Mouse (Mus musculus): ENCODE measurements around the gene Rai1.

Gene Rai1

DNA sequence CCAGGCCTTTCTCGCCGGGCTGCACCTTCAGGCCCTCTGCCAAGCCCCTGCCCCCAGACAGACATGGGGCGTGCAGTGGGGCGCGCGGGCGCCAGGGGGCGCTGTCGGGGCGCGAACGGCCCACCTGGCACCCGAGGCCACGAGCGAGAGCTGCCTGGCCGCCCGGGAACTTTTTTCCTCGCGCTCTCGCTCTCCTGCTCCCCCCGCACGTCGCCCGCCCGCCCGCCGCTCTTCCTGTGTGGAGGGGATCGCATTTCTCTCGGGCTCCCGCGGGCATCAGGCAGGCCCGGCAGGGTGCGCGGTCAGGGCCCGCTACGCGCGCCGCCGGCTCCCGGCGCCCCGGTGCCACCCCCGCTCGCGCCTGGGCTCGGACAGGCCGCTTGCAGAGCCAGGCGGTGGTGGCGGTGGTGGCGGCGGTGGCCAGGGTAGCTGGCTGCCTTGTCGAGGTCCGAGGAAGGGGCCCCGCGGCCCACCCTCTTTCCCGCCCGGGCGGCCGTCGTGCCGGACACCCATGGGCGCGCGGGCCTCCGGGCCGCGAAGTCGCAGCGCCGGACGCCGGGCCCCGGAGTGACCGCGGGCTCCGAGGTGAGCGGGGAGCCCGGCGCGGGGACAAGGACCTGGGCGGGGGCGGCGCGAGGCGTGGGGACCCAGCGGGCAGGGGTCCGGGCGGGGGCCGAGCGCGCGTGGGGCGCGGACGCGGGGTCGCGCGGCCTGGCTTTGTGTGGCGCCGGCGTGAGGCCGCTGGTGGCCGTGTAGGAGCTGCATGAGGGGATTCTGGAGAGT is at the start of gene Rai1:
Rai1 (plus strand) TSS at position 204 of the 783 bp plus-strand sequence.
- DNase-seq (ENCODE audit: low read depth, low spot score), result peak; percentile 81

DNA sequence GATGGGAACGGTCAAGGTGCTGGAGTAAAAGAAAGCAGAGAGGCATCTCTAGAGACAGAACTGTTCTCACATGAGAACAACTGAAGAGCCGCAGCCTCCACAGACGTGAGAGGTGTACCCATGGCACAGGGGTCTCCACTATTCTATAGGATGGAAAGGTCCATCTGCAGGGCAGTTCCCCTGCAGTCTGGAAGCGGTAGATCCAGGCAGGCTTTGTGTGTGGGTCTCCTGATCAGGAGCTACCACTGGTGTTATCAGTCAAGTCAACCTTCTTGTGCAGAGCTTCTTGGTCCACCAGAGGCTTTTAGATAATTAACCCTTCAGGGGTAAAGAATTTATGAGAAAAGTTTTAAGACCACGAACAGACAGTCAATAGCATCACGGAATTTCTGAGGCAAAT is 48.3 kb upstream of the Rai1 start:
- no peak for DNase-seq (ENCODE audit: low read depth, low spot score)

DNA sequence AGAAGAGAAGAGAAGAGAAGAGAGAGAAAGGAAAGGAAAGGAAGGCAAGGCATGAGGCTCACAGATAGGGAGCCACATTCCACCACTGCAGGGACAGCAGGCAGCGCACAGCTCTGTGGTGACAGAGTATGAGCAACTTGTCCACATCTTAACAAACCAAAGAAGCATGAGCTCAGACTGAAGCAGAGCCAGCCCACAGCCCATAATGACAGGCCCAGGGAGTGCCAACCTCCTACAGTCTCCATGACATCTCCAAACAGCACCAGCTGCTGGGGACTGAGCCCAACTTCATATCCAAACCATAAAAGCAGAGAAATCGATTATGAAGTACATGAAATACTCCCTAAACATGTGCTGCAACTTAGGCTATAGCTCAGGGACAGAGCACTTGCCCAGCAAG is 46.8 kb upstream of the Rai1 start:
- DNase-seq (ENCODE audit: low read depth, low spot score), result no peak

DNA sequence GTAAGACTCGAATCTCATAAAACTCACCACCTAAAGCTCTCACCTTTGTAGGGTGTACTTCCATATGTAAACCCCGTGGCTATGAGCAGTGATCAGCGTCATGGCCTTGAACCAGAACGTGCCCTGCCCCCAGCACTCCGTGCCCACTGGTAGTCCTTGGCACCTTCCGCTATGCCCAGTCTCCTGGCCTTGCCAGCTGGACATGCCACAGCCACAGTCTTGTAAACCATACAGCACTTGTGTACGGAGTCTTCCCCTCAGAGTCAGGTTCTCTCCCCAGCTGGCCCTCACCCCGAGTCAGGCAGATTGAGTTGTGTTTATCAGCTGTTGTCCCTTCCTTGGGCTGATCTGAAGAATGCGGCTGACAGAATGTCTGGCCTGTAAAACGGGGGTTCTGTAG is 46.4 kb upstream of the Rai1 start:
- no peak for DNase-seq (ENCODE audit: low read depth, low spot score)

DNA sequence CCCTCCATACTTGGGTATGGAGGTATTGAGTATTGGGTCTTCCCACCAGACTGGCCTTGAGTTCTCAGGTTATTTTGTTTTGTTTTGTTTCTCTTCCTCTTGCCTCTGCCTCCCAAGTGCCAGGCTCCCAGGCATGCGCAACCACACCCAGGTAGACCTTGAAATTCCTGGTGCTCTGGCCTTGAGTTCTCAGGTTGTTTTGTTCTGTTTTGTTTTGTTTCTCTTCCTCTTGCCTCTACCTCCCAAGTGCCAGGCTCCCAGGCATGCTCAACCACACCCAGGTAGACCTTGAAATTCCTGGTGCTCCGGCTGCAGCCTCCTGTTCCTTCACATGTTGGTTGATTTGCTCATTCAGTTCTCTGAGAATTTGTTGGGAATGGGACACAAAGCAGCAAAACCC is 44.8 kb upstream of the Rai1 start:
- no peak for DNase-seq (ENCODE audit: low read depth, low spot score)

DNA sequence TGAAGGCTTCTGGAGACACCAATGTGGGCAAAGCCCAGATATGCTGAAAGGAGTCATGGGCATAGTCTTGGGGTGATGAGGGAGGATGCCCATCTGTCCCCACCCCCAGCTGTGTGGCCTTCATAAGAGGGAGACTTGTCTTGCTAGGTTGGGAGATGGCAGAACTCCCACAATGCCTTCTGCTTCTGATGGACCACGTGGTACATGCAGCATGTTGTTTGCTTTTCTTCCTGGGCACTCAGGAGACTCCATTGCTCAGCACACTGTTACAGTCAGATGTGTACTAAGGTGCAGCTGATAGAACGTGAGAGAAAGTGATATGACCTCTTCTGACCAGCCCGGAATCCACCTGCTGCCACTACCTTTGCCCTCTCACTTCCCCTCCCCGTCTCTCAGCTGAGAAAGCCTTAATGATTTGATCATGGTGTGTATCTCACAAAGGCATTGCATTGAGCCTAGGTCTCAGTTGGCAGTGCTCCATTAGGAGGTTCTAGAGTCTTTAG is 43.3 kb upstream of the Rai1 start:
- no peak for DNase-seq (ENCODE audit: low read depth, low spot score)

DNA sequence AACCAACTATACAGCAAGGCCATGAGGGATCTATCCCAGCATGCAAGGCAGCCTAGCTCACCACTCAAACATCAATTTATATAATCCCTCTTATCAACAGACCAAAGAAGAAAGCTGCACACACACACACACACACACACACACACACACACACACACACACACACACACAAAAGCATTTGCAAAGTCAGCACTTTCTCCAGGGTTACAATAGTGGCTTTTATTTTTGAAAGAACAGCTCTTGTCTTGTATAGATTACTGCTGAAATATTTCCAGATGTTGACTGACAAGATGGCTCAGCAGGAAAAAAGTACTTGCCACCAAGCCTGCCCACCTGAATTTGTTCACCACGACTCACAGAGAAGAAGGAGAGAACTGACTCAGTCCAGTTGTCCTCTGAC is 39.5 kb upstream of the Rai1 start:
- peak; percentile 28 for DNase-seq (ENCODE audit: low read depth, low spot score)

DNA sequence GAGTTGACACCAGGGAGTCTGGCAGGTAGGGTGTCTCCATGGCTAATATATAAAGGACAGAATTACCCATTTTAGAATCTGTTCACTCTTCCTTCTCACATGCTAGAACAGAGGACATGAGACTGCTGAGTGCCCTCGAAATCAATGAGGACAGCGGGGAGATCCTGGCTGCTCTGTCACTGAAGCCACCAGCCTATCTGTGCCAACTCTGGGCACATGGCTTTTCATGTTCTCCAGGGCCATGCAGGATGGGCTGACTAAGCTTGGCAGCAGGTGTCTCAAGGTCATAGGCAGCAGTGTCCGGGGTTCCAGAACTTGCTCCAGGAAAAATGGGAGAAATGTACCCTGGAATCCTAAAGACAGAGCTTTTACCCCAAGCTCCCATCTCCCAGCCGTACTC is 37.2 kb upstream of the Rai1 start:
- no peak for DNase-seq (ENCODE audit: low read depth, low spot score)

DNA sequence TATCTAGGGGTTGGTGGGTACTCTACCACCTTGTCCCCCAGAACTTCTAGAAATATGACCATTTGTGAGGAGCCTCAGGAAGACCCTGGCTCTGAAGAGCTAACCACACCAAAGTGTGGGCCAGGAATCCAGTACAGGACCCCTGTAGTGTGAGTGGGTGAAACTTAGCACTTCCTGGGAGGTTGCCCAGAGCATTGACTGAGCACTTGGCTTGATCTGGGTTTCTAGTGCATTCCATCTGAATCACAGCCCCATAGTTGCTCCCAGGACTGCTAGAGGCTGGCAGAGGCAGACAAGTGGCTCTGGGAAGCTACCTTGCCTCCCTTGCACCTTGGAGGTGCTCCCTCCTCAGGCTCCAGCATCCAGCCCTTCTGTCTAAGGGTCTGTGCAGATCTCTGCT is 36.2 kb upstream of the Rai1 start:
- peak; percentile 31 for DNase-seq (ENCODE audit: low read depth, low spot score)

DNA sequence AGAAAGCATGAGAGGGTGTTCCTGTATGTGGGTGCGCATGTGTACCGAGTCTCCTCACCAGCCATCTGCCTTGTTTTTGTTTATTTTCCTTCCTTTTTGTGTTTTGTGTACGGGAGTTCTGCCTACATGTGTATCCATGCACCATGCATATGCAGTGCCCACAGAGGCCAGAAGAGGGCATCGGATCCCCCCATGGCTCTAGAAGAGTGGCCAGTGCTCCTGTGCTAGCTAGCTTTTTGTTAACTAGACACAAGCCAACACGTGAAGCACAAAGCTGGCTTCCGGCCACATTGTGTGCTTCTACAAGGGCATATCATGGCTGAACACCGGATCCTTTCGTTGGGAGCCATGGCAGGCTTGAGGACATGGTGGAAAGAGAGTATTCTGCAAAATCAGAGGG is 34.2 kb upstream of the Rai1 start:
- DNase-seq (ENCODE audit: low read depth, low spot score), result peak; percentile 61

DNA sequence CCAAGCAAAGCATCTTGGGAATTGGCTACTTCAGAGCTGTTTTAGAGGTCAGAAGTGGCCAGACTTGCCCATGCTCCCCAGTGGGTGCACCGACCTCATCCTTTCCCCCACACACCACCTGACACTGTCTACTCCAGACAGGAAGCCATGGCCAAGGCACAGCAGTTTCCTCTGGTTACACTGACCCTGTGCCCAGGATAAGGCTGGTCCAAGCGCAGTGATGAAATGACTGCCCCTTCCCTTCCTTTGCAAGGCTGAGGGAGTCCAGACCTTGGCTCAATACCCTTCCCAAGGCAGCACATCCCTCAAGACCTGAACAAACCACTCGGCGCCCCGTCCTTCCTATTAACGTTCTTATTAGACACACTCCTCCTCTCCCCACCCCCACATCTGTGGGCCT is 33.6 kb upstream of the Rai1 start:
- DNase-seq (ENCODE audit: low read depth, low spot score), result no peak

DNA sequence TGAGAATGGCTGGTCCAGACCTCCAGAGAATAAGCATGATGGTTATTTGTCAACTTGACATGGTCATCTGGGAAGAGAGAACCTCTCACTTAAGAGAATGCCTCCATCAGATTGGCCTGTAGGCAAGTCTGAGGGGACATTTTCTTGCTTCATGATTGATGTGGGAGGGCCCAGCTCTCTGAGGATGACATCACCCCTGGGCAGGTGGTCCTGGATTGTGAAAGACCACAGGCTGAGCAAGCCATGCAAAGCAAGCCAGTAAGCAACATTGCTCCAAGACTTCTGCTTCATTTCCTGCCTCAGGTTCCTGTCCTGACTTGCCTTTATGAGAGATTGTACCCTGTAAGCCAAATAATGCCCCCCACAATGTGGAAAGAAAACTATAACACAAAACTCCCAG is 31.7 kb upstream of the Rai1 start:
- DNase-seq (ENCODE audit: low read depth, low spot score), result no peak

DNA sequence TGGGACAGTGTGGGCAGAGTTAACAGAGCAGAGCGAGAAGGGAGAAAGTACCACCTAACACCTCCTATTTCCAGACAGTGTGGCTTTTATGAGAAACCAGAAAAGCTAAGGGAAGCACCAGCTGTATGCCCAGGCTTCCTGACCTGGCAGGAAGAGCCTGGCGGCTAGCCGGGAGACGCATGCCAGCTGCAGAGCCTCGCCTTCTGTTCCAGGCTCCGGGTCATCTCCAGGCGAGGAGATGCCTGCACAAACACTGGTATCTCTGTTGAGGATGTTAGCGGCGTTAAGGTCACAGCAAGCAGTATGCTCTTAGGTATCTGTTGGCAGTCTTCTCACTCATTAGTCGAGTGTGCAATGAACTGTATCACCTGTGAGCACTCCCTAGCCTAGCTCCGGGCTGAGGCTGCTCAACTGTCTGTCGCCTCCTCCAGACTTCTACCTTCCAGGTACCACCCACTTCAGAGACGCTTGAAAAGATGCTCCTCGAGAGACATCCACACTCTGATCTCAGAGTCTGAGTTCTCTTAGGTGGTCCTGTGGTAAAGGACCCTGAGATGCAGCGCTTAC is 30.8 kb upstream of the Rai1 start:
- no peak for DNase-seq (ENCODE audit: low read depth, low spot score)

DNA sequence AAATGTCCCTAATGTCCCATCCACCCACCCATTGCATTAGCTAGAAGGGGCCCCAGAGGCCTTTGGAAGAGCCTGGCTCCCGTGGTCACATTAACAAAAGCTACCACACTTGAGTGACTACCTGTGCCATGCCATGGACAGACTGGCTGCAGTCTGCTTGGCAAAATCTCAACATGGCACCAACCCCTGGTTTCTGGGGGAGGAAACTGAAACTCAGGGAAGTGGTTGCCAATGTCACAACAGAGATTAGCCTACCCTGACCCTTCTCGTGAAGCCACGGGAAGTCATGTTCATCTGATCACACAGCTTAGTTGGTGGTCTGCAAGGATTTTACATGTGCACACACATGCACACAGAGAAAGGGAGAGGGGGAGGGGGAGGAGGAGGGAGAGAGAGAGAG is 28.6 kb upstream of the Rai1 start:
- no peak for DNase-seq (ENCODE audit: low read depth, low spot score)

DNA sequence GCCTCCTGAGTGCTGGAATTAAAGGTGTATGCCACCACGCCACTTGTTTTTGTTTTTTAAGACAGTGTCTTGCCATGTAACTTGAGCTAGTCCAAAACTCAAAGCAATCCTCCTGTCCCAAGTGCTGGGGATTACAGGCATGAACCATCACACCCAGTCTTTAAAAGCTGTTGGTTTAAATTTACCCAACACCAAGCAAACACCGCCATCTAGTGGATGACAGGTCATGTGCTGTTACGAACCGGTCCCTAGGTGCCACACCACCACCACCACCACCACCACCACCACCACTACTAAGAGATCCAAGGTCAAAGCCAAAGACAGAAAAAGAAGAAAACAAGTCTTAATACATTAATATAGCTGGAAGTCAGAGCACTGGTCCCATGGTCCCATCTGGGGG is 28.0 kb upstream of the Rai1 start:
- DNase-seq (ENCODE audit: low read depth, low spot score), result peak; percentile 92

DNA sequence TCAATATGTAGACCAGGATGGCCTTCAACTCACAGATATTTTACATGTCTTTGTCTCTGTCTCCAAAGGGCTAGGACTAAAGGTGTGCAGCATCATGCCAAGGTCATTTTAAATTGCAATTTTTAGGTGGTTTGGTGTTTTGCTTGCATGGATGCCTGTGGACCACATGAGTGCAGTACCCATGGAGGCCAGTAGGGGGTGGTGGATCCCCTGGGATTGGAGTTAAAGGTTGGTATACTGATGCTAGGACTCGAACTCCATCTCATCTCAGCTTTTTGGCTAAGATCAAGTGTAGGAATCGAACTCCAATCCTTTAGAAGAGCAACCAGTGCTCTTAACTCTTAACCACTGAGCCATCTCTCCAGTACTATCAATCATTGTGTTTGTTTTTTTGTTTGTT is 20.2 kb upstream of the Rai1 start:
- peak; percentile 69 for DNase-seq (ENCODE audit: low read depth, low spot score)

DNA sequence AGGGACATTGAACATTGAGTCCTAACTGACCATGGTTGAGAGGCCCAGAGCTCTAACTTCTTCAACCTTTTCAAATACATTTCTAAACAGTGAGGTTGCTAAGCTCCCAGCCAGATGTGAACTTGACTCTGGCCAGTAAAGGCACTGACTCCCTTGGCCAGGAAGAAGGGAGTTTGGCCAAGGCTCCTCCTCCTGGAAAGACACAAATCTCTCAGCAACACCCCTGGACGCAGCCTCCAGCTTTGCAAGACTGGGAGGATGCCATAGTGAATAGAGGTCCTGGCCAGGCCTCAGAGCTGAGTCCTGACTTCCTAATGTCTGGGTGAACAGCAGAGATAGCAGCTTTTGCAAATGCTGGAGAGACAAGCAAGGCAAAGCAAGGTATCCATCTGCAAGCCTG is 18.1 kb upstream of the Rai1 start:
- DNase-seq (ENCODE audit: low read depth, low spot score), result peak; percentile 41

DNA sequence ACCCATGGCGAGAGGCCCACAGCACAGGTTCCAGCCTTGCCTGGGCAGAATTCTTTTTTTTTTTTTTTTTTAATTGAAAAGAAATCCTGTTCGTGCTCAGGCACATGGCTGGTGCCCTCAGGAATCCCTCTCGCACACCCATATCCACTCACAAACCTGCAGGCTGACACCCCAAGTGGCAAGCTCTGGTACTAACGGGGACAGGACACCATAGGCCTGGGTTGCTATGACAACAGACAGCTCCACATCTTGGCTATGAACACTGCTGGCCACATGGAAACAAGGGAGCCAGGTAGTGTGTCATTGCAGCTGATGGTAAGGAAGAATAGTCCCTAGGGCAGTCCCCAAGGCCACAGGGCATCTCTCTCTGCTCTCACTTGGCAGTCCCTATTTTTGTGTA is 15.9 kb upstream of the Rai1 start:
- peak; percentile 39 for DNase-seq (ENCODE audit: low read depth, low spot score)

DNA sequence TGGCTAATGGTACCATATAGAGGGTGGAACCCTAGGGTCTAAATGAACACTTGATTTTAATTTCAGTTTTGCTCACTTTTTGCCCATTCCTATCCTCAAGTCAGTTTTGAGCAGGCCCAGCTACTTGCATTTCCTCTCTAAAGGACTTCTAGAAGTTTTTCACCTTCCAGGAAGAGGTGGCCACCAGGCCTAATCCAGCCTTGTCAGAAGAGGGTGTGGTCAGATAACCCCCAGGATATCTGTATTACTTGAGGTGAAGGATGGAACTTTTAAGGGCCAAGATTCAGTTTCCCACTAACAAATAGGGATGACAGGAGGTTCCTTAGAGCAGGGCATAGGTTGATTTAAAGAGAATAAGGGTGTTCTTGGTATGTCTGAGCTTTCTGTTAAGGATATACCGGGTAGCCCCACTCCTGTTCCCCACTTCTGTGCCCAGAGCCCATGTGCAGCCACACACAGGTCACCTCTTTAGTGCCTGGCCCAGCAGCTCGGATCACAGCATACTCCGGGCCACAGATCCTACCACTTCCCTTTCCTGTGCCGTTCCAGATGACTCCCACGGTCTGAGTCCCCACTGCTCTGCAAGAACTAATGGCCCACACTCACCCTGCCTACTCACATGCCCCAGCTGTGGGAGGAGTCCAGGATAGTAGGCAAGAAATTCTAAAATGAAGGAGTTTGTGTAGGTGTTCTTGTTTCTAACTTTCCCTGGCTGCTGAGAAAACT is 14.0 kb upstream of the Rai1 start:
- DNase-seq (ENCODE audit: low read depth, low spot score), result no peak

DNA sequence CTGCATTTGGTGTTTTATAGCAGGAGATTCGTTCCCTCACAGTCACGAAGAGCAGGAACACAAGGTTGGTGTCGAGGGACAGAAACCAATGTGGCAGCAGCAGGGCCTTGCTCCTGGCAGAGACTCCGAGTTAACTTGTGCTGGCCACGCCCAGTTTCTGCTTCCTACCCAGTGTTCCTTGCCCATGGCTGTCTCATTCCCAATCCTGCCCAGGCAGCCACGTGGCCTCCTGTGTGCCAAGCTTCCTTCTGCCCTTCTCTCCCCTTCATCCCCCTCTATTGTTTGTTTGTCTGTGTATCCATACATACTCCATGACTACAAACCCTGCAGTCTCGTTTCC is 13.4 kb upstream of the Rai1 start:
- DNase-seq (ENCODE audit: low read depth, low spot score), result no peak

DNA sequence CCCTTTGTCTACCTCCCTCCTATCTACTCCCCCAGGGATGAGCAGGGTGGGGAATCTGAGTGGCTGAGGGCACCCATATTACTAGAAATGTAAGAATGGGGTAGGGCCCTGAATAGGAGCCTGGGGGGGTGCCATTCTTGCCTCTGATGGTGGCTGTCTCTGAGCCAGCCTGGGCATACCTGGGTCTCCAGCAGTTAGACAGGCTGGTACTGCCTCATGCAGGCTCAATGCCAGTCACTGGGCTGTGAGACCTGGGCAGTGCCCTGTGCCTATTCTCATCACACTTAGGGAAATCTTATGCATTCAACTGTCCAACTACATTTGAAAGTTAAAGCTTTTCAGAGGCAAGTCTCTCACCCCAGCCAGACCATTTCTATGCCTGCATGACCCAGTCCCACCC is 11.6 kb upstream of the Rai1 start:
- DNase-seq (ENCODE audit: low read depth, low spot score), result no peak

DNA sequence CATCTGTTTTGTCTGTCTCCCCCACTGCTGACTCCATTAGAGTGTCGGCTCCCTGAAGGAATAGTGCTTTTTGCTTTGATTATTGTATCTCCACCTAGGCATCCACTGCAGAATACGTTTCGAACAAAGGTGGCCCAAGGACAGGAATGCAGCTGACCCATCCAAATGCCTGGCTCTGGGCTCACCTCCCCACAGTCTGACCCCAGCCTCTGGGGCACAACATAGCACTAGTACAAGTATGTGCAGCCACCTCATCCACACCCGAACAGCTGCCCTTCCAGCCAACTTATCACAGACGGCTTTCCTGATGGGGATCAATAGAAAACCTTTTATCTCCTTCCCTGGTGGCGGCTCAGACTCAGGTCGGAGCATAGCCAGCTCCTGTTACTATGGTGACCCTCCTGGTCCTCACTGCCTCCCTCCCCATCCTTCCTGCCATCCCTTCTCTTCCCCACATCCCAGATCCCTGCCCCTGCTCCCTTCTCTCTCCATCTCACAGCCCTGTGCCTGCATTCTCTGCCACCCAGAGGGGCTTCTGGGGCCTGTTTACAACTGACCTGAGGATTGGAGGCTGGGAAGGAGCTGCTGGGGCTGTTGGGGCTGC is 10.7 kb upstream of the Rai1 start:
- no peak for DNase-seq (ENCODE audit: low read depth, low spot score)

Measured in 3T3-L1 (cell line).